Mouse (Mus musculus) heart, embryonic 14.5 days (tissue): Measurements from ENCODE around the gene Rpl15. TPM values are rescaled to one million over a fixed set of nuclear protein-coding genes. Genes with fewer than 3 reads are reported as not detected.
"Not testable (repeated sequence)": the region's sequence is repeated elsewhere in the genome, so short reads cannot be mapped to it uniquely, and the experiment has no call there.

Source experiments
- ATAC-seq: fragments of 200-750 bp; cut with Nextera tagmentation; 2 replicates; pipeline ENCODE4 v1.8.0; 2017; ENCODE audit warnings: low read depth, moderate TSS enrichment; ENCODE audit not compliant: insufficient number of reproducible peaks, insufficient read depth, low FRiP score
- H3K27ac ChIP-seq, 2 experiments: fragments of 200-500 bp in 1 of 2; fragments of 300-500 bp in 1 of 2; sonication (generic) in 1 of 2; replicated peaks in 1 of 2; 2 replicates each; pipeline ENCODE4 v1.5.1; 2012 to 2014; ENCODE audit warnings: low read depth in 2 of 2, low read length in 2 of 2, control low read depth in 1 of 2, mild to moderate bottlenecking in 1 of 2, mixed read lengths in 1 of 2; ENCODE audit not compliant: control insufficient read depth in 1 of 2, insufficient read depth in 1 of 2
- H3K27me3 ChIP-seq: fragments of 300-500 bp; sonication (generic); 2 replicates; pipeline ENCODE4 v1.6.1; 2014; ENCODE audit warnings: mild to moderate bottlenecking, low read length, control low read depth; ENCODE audit not compliant: control insufficient read depth, insufficient read depth
- H3K36me3 ChIP-seq: fragments of 300-500 bp; sonication (generic); 2 replicates; pipeline ENCODE4 v1.6.1; 2014; ENCODE audit warnings: mild to moderate bottlenecking, control low read depth, low read length, mixed read lengths; ENCODE audit not compliant: control insufficient read depth, insufficient read depth
- H3K4me1 ChIP-seq, 2 experiments: fragments of 200-500 bp in 1 of 2; fragments of 300-500 bp in 1 of 2; sonication (generic) in 1 of 2; 2 replicates each; pipeline ENCODE4 v1.6.1; 2012 to 2014; ENCODE audit warnings: low read length in 2 of 2, control low read depth in 1 of 2, mixed read lengths in 1 of 2; ENCODE audit not compliant: control insufficient read depth in 2 of 2, insufficient read depth in 2 of 2
- H3K4me2 ChIP-seq: fragments of 300-500 bp; sonication (generic); 2 replicates; pipeline ENCODE4 v1.6.1; 2014; ENCODE audit warnings: mild to moderate bottlenecking, low read length
- H3K4me3 ChIP-seq, 2 experiments: fragments of 200-500 bp in 1 of 2; fragments of 300-500 bp in 1 of 2; sonication (generic) in 1 of 2; 2 replicates each; pipeline ENCODE4 v1.5.1; 2012 to 2014; ENCODE audit warnings: low read length in 2 of 2, mild to moderate bottlenecking in 2 of 2, control low read depth in 1 of 2, low read depth in 1 of 2, moderate library complexity in 1 of 2; ENCODE audit not compliant: control insufficient read depth in 1 of 2, insufficient read depth in 1 of 2
- H3K9ac ChIP-seq: fragments of 300-500 bp; sonication (generic); 2 replicates; pipeline ENCODE4 v1.6.1; 2014; ENCODE audit warnings: mild to moderate bottlenecking, low read length
- H3K9me3 ChIP-seq: fragments of 300-500 bp; sonication (generic); 2 replicates; pipeline ENCODE4 v1.6.1; 2016; ENCODE audit warnings: low read length, control low read depth; ENCODE audit not compliant: control insufficient read depth
- WGBS: fragments of 180-500 bp; shearing (Covaris S2); extraction: QIAGEN DNeasy Blood & Tissue Kit; methylation state at CpG from one replicate; pipeline ENCODE4 v1.1.7; 2014; 5-methylcytosine and 5-hydroxymethylcytosine counted together
- polyA plus RNA-seq: library from polyadenylated mRNA; unstranded; fragments of >200 nt; fragmentation: Nextera tagmentation; extraction: Ambion mirVana; gene quantifications from 2 replicates; pipeline ENCODE4 v1.2.1, GENCODE M21; 2014

The Rpl15 gene
- polyA plus RNA-seq, 1 experiment from 2014 or later, result 327 TPM

- no peak overlapping the region for H3K27ac ChIP-seq
- no peak overlapping the region for H3K4me3 ChIP-seq
- no peak overlapping the region for H3K4me2 ChIP-seq
- H3K36me3 ChIP-seq, result no peaks in the 10 kb centered on the region
- H3K27me3 ChIP-seq, result no peaks in the 10 kb centered on the region
- H3K9ac ChIP-seq, result no peak overlapping the region
- ATAC-seq, result no peak
- 82% methylated on average over 4 of the region's 4 CpGs for WGBS
- peaks cover 0 to 3% of the 10 kb centered on the region in 2 experiments; a peak in 2 of 4 replicates for H3K4me1 ChIP-seq
- H3K9me3 ChIP-seq, result no peaks in the 10 kb centered on the region
Observed at GRCm38 (mm10) chr14:18241786-18242185, 29.4 kb downstream of the Rpl15 start.

- H3K27me3 ChIP-seq, result no peaks in the 10 kb centered on the region
- no peak for ATAC-seq
- H3K9me3 ChIP-seq, result no peaks in the 10 kb centered on the region
- peak overlapping the region; percentile 76; the same call in 1 of the 2 replicates for H3K4me2 ChIP-seq
- 54% methylated on average over 7 of the region's 7 CpGs for WGBS
- no peak overlapping the region for H3K9ac ChIP-seq
- no peak overlapping the region for H3K4me3 ChIP-seq
- H3K4me1 ChIP-seq, result peaks cover 0 to 3% of the 10 kb centered on the region in 2 experiments; a peak in 3 of 4 replicates
- H3K36me3 ChIP-seq, result no peaks in the 10 kb centered on the region
- no peak overlapping the region for H3K27ac ChIP-seq
Observed at GRCm38 (mm10) chr14:18240132-18240531, 31.1 kb downstream of the Rpl15 start.

- Histone ChIP-seq H3K4me2 (peak within 1 kb of the TSS; percentile 76), H3K27ac (peak within 1 kb of the TSS; percentile 96), H3K4me3 (peak within 1 kb of the TSS; percentile 83 to 86), H3K9ac (peak within 1 kb of the TSS; percentile 83), H3K36me3 (no peaks in the 10 kb centered on the region), H3K4me1 (peaks cover 0 to 11% of the 10 kb centered on the region in 2 experiments; a peak in 3 of 4 replicates), H3K9me3 (no peaks in the 10 kb centered on the region), H3K27me3 (no peaks in the 10 kb centered on the region)
- under 1% methylated on average over 37 of the region's 66 CpGs for WGBS
- ATAC-seq, result peak; percentile 96
Observed at GRCm38 (mm10) chr14:18238750-18239731, 32.1 kb downstream of the Rpl15 start, which contains the start of gene Nr1d2. Gene Nr1d2 (minus strand): TSS chr14:18239127.

GRCm38 (mm10) chr14:18238131-18238749 lies 33.0 kb downstream of the Rpl15 start:
- H3K27me3 ChIP-seq, result no peaks in the 10 kb centered on the region
- under 1% methylated on average over 61 of the region's 71 CpGs for WGBS
- H3K27ac ChIP-seq, result peak overlapping the region; percentile 96
- peak; percentile 87 for ATAC-seq
- no peaks in the 10 kb centered on the region for H3K9me3 ChIP-seq
- no peaks in the 10 kb centered on the region for H3K36me3 ChIP-seq
- peak overlapping the region; percentile 83 for H3K9ac ChIP-seq
- H3K4me2 ChIP-seq, result peak overlapping the region; percentile 76
- peak overlapping the region; percentile 83 to 86 for H3K4me3 ChIP-seq
- peaks cover 0 to 19% of the 10 kb centered on the region in 2 experiments; a peak in 3 of 4 replicates for H3K4me1 ChIP-seq

- H3K4me1 ChIP-seq, result peaks cover 2 to 22% of the 10 kb centered on the region in 2 experiments; a peak in 3 of 4 replicates
- ATAC-seq, result no peak
- H3K36me3 ChIP-seq, result no peaks in the 10 kb centered on the region
- 69% methylated on average over 4 of the region's 4 CpGs for WGBS
- H3K9me3 ChIP-seq, result no peaks in the 10 kb centered on the region
- no peaks in the 10 kb centered on the region for H3K27me3 ChIP-seq
- peak overlapping the region in 1 of 2 experiments; percentile 86; a peak in 2 of 4 replicates for H3K4me3 ChIP-seq
- peak overlapping the region; percentile 74 for H3K9ac ChIP-seq
- peak overlapping the region; percentile 73 for H3K4me2 ChIP-seq
- H3K27ac ChIP-seq, result peak overlapping the region in 1 of 2 experiments; percentile 96; a peak in 1 of 4 replicates
Observed at GRCm38 (mm10) chr14:18237381-18237780, 33.8 kb downstream of the Rpl15 start.

- ATAC-seq, H3K36me3 ChIP-seq, H3K27me3 ChIP-seq, H3K9me3 ChIP-seq, H3K27ac ChIP-seq, H3K9ac ChIP-seq, H3K4me3 ChIP-seq, H3K4me2 ChIP-seq: not testable (repeated sequence)
- peaks cover 2 to 22% of the 10 kb centered on the region in 2 experiments; a peak in 3 of 4 replicates for H3K4me1 ChIP-seq
- WGBS, result 88% methylated on average over 2 of the region's 2 CpGs
Observed at GRCm38 (mm10) chr14:18236496-18237235, 34.5 kb downstream of the Rpl15 start.
